Mouse (Mus musculus): ENCODE data around the gene Hoxd12. TPM values are rescaled to one million over a fixed set of nuclear protein-coding genes. Genes with fewer than 3 reads are reported as not detected.

Gene Hoxd12
- not detected for polyA plus RNA-seq (2017; shearing (Covaris generic))

- no peak for ATAC-seq
Observed at GRCm38 (mm10) chr2:74674881-74675665, at the start of gene Hoxd12. Gene Hoxd12 (plus strand): TSS chr2:74675013.

GRCm38 (mm10) chr2:74635412-74635811 lies 39.4 kb upstream of the Hoxd12 start:
- no peak for ATAC-seq

- ATAC-seq, result no peak
Observed at GRCm38 (mm10) chr2:74642431-74642830, 32.4 kb upstream of the Hoxd12 start.

DNA sequence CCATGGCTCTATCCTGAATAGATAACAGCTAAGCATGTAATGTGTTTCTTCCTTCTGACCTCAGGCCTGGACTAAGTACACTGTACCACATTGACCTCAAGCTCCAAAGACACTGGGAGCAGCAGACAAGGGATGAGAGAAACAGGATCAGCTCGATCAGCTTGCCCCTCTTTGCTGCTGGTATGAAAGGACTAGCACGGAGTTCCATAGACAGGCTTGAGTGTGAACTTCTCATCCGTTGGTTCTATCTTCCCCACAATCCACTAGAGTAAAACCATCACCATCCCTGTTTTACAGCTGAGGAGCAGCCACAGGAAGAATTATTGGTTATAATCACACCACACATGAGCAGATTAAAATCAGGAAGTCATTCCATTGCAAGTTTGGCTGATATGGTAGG lies 29.2 kb upstream of the Hoxd12 start:
- no peak for ATAC-seq

GRCm38 (mm10) chr2:74647082-74647864 lies 27.5 kb upstream of the Hoxd12 start:
- no peak for ATAC-seq

GRCm38 (mm10) chr2:74652996-74653340 lies 21.8 kb upstream of the Hoxd12 start:
- ATAC-seq, result no peak

DNA sequence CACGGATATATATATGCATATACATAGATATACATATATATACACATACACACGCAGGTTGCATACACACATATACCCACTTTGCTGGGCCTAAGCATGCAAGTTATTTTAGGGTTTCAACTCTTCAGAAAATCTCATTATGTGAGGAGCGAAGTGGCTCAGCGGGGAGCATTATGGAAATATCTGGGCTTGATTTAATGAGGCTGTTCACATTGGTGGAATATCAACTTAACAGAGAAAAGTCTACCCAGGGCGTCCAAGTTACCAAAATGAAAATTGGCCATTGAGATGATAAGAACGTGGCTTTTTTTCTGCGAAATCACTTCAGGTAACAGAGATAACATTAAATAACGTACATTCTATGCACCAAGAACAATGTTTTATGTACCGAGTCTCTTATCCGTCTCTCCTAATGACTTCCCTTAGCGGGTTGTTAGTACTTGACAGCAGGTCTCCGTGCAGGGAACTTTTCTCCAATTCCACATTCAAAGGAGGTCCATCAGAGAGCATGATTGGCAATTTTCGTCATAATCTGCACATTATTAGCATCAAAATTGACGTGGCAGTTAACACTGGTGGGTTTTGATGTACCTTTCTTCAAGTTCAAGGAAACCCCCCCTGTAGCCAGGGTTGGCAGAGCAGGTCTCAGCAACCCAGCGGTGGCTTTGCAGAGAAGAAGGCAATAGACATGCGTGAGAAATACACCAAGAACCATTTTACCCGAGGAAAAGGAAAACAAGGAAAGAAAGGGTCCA lies 20.9 kb upstream of the Hoxd12 start:
- ATAC-seq, result no peak

DNA sequence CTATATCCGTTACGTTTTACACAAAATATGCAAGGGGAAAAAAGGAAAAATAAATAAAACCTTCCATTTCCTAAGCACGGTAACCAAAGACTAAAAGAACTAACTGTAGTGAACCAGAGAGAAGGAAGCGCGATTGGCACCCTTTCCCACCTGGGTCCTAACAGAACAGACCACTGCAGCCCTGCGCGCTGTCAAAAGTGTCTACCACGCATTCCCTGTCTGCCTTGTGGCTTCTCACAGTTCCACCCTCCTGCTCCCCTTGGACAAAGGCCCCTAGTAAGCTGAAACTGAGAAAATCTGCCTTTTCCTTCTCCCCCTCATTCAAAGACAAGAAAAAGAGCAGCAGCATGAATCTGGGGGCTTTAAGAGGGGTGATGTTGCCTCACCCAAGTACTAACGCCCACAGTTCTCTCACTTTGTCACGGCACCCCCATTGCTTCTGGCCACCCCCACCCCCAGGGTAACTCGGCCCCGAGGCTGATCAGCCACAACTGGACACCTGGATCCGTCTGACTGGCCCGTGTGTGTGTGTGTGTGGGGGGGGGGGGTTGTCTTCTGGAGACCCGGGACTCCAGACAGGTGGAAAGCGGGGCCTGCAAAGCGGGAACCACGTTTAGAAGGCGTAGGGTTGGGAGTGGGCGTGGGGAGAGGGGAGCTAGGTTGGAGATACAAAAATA lies 19.9 kb upstream of the Hoxd12 start:
- no peak for ATAC-seq

- ATAC-seq, result no peak
Observed at GRCm38 (mm10) chr2:74655420-74655781, 19.4 kb upstream of the Hoxd12 start.

DNA sequence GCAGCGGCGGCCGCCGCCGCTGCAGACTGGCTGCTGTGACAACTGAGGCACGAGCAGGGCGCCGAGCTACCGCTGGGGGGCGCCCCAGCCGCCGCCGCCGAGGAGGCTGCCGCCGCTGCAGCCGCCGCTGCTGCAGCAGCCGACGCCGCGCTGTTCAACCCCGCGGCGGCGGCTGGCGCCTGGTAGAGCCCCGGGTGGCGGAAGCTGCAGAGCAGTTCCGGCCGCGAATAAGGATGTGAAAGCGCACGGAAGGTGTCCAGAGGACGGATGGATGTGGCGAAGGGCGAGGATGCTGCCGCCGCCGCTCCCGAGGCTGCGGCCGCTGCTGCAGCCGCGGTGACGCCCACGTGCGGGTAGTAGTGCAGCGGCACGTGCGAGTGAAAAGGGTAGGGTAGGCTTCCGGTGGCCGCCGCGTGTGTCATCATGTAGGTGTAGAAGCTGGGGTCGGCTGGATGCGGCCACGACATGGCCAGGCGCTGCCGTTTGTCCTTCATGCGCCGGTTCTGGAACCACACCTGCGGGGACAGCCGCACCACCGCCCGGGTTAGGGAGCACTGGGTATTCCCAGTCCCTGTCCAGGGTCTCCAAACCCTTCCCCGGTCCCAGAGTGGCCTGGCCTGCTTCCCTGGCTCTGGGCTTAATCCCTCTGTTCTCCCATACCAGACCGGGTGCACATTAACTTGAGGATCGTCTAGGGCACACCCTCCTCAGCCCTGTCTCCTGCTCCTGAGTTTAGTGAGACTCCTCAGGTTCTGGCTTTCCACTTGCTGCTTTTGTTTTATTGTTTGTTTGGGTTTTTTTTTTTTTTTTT lies 18.8 kb upstream of the Hoxd12 start:
- peak; percentile 41 for ATAC-seq

GRCm38 (mm10) chr2:74656632-74657021 lies 18.2 kb upstream of the Hoxd12 start:
- no peak for ATAC-seq

DNA sequence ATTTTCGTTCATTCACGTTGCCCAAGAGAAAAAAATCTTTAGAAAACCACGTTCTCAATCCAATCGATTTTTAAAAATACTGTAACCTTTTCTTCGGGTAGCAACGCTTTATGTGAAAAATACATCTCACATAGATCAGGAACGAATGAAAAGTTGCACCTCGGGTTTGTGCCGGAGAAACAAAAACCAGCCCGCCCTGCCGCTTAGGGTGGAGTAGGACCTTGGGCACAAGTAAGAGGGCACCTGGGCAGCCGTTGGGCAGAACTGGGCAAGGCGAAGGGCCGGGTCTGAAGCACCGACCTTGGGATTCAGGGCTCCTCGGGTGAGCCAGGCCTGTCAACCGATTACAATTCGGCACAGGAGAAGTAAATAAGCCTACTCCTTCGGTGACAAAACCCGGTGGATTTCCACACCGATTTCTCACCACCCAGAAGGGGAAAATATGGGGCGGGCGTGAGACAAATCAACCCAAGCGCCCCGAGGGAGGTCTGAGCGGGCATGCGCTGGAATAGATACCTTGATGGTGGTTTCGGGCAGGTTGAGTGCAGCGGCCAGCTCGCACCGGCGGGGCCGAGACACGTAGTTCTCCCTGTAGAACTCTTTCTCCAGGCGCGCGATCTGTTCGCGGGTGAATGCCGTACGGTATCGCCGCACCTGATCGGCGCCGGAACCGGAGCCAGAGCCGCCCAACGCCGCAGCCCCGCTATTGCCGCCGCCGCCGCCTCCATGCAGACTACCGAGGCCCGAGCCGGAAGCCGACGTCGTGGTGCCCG lies 17.4 kb upstream of the Hoxd12 start:
- no peak for ATAC-seq

GRCm38 (mm10) chr2:74658024-74658666 lies 16.7 kb upstream of the Hoxd12 start:
- ATAC-seq, result no peak

DNA sequence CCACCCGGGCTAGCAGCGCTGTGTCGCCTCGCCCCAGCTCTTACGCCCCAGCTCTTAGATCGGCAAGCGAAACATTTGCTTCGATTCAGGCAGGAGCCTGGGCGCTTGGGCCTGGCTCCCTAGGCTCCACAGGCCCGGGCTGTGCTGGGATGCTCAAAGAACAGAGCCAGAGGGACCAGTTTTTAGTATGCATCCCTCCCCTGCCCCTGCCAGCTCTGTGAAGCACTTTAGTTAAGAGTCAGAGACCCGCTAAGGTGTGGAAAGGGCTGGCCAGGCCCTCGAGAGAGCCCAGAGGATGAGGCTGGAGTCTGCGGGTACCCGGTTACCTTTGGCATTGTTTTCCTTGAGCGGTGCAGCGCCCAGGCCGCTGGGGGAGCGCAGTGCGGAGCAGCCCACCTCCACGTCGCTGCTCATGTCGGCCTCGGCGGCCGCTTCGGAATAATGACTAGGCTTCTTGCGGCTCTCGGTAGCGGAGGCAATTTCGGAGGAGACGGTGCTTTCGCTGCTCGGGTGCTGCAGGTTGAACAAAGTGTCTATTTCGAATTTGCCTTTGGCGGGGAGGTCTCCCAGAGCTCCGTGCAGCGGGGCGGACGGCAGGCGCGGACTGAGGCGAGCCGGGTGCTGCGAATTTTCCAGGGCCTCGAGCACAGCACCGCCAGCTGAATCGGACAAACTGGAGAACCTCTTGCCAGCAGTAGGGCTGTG lies 16.0 kb upstream of the Hoxd12 start:
- ATAC-seq, result no peak

DNA sequence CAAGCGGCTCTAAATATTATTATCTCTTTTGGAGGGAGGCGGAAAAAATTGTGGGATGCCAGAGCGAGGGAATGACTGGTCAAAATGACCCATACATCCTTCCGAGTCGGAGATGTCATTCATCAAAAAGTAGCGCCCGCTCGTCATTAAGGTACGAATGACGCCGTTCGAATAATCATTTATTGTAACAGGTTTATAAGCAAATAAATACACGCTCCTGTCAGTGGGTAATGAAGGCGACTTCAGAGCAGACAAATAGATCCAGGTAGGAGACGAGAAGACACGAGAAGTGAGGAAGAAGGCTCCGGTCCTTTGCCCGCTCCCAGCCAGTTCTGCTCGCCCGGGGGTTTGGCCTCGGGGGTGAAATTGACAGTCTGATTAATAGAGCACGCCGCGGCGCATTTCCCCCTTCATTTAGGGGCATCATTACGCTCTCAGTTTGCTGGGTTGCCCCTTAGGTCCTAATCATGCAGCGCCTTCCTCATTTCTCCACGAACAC lies 15.3 kb upstream of the Hoxd12 start, which contains the start of gene Evx2:
Evx2 (minus strand) TSS at position 51 of the 499 bp plus-strand sequence.
- ATAC-seq, result no peak

DNA sequence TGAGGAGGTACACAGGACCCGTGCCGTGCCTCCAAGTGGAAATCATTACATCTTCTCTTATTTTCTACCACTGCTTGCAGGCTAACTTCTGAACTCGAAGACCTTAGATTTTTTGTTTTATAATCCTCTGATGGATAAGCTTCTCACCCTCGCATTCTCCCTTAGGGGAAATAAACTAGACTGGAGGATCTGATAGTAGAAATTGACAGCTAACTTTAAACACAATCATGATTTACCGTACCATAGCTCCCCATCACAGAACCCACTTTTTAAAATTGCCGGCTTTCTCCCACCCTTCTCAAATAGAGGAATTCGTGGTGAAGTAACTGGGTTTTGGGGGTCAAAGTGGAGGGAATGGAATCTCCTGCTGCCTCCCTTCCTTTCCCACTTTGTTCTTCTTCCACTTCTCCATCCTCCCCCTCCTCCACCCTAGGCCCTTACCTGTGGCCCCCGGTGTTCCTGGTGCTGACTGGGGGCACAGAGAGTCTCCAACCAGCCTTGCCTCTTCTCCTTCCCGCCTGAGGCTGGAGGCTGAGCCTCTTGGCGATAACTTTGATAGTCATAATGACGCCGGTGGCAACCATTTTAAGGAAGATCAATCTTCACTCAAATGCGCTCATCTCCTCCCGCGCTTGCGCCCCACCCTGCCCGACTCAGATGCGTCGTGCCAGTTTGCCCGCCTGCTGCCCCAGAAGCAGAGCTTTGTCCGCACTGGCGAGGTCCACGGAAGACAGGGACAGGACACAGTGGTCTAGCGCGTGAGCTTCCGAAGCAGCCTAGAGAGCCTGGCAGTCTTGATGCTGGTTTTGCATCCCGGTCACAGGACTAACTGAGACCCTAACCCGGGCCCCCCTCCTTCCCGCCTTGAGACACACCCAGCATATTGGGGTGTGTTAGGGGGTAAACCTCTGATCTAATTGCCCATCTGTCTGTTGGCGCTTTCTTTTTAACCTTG lies 14.1 kb upstream of the Hoxd12 start:
- ATAC-seq, result no peak

DNA sequence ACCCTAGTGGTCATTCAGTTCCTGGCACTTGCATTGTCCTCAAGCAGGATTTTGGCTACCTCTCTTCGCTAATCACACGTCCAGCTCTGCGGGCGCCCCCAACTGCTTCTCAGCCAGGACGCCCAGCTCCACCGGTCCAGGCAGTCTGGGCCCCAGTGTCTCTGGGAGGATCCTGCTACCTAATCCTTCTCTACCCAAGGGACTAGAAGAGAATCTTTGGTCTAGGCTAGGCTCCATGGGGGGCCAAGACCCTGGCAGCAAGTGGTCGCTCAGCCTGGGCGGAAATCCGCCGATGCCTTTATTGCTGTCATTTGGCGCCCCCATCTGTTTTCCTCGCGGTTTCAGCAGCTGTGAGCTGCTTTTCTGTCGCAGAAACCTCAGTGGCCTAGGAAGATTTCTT lies 13.1 kb upstream of the Hoxd12 start:
- no peak for ATAC-seq

DNA sequence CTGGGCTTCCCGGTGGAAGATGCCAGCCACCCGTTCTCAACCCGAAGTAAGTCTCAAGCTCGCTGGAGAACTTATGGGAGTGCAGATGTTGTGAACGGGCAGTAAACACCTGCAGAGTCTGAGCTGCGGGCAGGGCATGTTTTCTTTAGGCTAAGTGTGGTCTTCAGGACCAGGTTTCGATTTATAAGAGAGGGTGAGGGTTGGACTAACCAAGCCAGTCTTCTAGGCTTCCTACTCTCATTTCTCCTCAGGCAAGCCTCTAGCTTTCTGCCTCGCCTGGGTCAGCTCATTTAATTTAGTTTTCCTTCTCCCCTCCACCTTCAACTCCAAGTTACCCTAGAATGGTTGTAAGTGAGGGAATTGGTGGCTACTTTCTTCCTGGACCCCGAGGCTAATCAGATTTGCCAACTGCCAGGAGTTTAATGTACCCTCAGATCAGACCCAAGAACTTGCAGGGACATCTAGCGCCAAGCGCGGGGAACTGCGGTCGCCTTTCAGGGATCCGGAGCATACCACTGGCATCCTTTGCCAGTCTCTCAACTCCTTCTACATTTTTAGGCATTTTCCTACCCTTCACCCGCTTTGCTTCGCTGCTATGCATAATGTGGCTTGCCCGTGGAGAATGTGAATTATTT lies 11.4 kb upstream of the Hoxd12 start:
- ATAC-seq, result no peak

Measured in activated CD4-positive, CD25-positive, alpha-beta regulatory T cell, adult 4 months (primary cell).